Mouse (Mus musculus): ENCODE results near the gene Crkl. TPM values are rescaled to one million over a fixed set of nuclear protein-coding genes. Genes with fewer than 3 reads are reported as not detected.

The Crkl gene
- total RNA-seq (2018; cell fraction: chromatin; rRNA removed), result 10 to 100 TPM in 21 of 26 experiments, 1 to 10 TPM in 5; 4.2 to 54.1 (median 23.4) TPM
- 10 to 100 TPM; 19.0 to 50.0 (median 38.1) TPM for total RNA-seq (2018; cell fraction: cytosol; rRNA removed)
- 10 to 100 TPM; 12.1 to 83.5 (median 41.2) TPM for total RNA-seq (2018; cell fraction: nucleus; rRNA removed)
- polyA plus RNA-seq (2018), result 19.6 to 25.1 TPM (median 24.7 TPM) in 3 replicates

DNA sequence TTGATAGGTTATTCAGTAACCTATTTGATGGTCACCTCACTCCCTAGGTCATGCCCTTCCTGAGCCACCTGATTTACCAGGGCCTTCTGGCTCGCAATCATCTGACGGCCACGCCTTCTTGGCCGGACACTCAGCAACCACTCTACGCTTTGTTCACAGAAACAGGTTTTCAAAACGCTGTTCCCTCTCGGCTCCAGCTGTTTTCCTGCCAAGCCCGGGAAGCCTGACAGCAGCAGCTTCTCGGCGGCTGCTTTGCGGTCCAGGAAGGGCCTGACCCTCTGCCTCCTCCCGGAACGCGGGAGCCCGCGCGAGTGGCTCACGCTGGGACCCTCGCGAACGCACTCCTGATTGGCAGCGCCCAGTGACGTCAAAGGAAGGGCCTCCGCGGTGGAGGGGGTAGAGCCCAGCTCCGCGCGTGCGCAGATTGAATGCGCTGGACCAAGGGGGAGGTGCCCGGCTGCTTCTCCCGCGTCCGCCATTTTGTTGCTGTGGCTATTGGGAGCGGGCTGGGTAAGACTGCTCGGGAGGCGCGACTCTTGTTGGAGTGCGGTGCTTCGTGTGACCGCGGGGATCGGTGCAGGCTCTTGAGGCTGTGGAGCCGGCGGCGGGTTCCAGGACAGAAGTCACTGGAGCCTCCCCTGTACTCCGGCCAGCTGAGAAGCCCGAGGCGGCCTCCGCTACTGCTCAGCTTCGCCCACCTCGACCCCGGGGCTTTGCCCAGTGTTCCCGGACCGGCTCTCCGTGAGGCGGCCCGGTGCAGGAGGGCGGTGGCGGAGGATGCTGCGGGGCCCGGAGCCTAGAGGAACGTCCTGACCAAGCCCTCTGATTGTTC lies at the start of gene Crkl:
Gene Crkl (plus strand): TSS at position 447 of the 832 bp plus-strand sequence.
- peak within 1 kb of the TSS; percentile 97 for H3K4me3 ChIP-seq (ENCODE audit: inconsistent target)
- H3K27ac ChIP-seq, result peak within 1 kb of the TSS; percentile 57
- H3K36me3 ChIP-seq (ENCODE audit: inconsistent target), result no peaks in the 10 kb centered on the region
- H3K79me2 ChIP-seq (ENCODE audit: inconsistent target), result peaks cover 49% of the 10 kb centered on the region
- under 1% methylated on average over 63 of the region's 63 CpGs for WGBS (ENCODE audit: missing documents)

DNA sequence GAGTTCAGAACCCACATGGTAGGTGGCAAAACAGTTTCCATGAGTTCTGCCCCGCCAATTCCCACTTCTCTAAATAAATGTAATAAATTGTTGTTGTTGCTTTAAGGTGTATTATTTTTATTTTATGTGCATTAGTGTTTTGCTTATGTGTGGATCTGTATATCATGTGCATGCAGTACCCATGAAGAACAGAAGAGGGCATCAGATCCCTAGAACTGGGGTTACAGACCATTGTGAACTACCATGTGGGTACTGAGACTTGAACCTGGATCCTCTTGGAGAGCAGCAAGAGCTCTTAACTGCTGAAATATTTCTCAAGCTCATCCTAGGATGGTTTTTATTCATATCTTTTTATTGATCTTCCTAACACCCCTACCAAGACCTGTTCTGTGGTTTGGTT lies 48.9 kb upstream of the Crkl start:
- Histone ChIP-seq H3K27ac (no peak overlapping the region), H3K79me2 (ENCODE audit: inconsistent target) (peaks cover 95% of the 10 kb centered on the region), H3K4me3 (ENCODE audit: inconsistent target) (no peak overlapping the region), H3K36me3 (ENCODE audit: inconsistent target) (no peaks in the 10 kb centered on the region)
- 70% methylated on average over 1 of the region's 1 CpGs for WGBS (ENCODE audit: missing documents)

DNA sequence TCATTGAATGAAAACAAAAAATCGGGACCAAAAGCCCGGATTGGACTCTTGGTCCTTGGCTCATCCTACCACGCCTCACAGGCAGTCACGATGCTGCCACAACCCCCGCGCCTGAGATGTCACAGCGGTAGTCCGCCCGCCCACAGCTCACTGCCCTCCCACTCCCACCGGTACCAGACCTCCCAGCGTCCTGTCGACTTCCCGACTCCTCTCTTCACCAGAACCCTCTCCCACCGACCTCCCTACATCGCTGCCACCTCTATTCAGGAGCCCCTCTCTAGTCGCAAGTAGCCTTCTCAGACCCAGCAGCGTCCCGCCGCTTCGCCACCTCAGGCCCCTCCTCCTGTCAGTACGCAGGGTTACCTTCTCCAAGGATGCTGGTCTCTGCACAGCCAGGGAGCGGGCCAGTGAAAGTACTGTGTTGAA lies 46.5 kb upstream of the Crkl start:
- Histone ChIP-seq H3K4me3 (ENCODE audit: inconsistent target) (peak overlapping the region; percentile 89), H3K27ac (peak overlapping the region; percentile 67), H3K79me2 (ENCODE audit: inconsistent target) (peaks cover 95% of the 10 kb centered on the region), H3K36me3 (ENCODE audit: inconsistent target) (no peaks in the 10 kb centered on the region)
- under 1% methylated on average over 18 of the region's 22 CpGs for WGBS (ENCODE audit: missing documents)

DNA sequence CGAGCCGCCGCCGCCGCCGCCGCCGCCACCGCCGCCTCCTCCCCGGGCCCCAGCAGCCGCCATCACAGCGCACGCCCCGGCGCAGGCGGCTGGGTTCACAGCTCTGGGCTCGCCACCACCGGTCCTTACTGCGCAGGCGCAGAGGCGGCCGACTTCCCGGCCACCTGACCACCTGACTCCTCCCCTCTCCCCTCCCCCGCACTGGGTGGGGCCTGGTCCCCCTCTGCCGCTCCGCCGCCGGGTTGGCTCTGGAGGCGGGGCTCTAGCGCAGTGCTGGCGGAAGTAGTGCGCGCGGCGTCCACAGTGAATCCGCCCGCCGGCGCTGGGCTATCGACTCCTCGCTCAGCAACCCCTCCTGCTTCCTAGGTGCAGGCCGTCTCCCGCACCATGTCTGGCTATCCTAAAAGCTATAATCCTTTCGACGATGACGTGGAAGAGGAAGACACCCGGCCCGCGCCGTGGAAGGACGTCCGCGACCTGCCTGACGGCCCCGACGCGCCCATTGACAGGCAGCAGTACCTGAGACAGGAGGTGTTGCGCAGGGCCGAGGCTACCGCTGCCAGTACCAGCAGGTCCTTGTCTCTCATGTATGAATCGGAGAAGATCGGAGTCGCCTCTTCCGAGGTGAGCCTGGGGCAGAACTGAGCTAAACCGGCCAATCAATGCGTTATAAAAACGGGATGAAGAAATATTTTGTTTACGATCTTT lies 45.9 kb upstream of the Crkl start, which contains the start of the genes Snap29 and Pi4ka:
Gene Snap29 (plus strand): TSS at position 251 of the 708 bp plus-strand sequence.
Gene Pi4ka (minus strand): TSS at position 579 of the 708 bp plus-strand sequence.
- Histone ChIP-seq H3K27ac (peak within 1 kb of the TSS; percentile 67), H3K79me2 (ENCODE audit: inconsistent target) (peaks cover 95% of the 10 kb centered on the region), H3K4me3 (ENCODE audit: inconsistent target) (peak within 1 kb of the TSS; percentile 89), H3K36me3 (ENCODE audit: inconsistent target) (no peaks in the 10 kb centered on the region)
- WGBS (ENCODE audit: missing documents), result 2% methylated on average over 56 of the region's 69 CpGs

DNA sequence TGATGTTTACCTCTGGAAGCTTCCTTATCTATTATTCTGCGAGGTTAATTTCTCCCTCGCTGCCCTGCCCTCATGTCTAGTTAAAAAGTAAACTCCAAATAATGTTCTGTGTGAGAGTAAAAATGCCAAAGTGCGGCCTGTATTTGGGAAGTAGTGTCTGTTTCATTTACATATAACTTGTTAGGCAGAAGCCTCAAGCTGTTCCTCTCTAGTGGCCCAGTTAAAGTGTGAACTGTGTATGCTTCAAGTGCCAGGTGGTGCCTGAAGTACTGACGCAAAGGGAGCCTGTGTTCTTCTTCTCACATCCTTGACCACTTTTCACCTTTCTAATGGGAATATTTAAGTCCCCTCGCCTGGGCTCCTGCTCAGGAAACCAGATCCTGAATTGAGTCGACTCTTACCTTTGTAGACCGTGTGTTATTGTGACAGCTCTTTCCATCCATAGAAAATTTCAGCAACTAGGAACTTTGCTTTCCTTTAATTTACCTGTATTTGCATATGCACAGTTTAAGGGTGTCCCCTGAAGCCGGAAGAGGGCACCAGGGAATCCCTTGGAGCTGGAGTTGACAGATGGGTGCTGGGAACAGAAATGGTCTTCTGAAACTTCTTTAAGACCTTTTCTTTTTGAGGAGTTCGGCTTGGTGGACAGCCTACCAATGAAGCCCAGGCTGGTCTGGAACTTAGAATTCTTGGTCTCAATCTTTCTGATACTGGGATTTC lies 45.1 kb upstream of the Crkl start:
- peak overlapping the region; percentile 80 for H3K4me3 ChIP-seq (ENCODE audit: inconsistent target)
- 32% methylated on average over 9 of the region's 9 CpGs for WGBS (ENCODE audit: missing documents)
- H3K27ac ChIP-seq, result peak overlapping the region; percentile 55

DNA sequence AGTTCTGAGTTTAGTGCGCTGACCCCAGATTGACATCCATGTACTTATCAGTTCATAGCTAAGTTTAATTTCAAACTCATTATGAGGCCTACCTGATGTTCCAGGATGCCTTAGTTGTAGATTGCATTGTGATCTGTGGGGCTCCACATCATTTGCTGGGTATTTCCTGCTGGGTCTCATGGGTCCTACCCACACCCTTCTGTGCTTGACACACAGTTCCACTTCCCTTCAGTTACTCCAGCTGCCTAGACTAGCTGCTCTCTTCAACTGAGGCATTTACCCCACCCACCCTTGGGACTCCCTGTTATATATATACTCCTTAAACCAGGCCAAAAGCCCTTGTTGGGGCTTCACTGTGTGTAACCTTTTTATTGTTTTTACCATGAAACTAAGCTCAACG lies 42.7 kb upstream of the Crkl start:
- peaks cover 93% of the 10 kb centered on the region for H3K79me2 ChIP-seq (ENCODE audit: inconsistent target)
- peak overlapping the region; percentile 91 for H3K27ac ChIP-seq
- H3K36me3 ChIP-seq (ENCODE audit: inconsistent target), result no peaks in the 10 kb centered on the region
- 96% methylated on average over 2 of the region's 2 CpGs for WGBS (ENCODE audit: missing documents)
- H3K4me3 ChIP-seq (ENCODE audit: inconsistent target), result no peak overlapping the region

More for the DNA sequence above, 45.1 kb upstream of the Crkl start:
- Histone ChIP-seq H3K79me2 (ENCODE audit: inconsistent target) (peaks cover 95% of the 10 kb centered on the region), H3K36me3 (ENCODE audit: inconsistent target) (no peaks in the 10 kb centered on the region)

DNA sequence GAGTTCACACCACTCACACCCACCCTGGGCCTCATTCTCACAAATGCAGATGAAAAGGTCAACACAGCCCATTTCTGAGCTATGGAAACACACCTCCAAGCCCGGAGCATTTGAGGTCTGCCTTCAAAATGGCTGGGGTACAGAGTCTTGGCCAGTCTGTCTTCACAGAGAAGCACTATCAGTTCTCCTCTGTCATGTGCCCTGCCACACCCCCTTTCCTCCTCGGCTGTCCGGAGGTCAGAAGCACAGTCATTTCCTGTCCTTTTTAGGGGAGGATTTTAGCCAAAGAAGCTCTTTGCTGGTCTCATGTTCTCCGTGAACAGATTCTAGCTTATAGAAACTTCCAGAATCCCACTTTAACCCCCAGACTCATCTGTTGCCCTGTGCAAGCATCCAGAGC lies 41.6 kb upstream of the Crkl start:
- WGBS (ENCODE audit: missing documents), result 38% methylated on average over 4 of the region's 4 CpGs
- H3K27ac ChIP-seq, result peak overlapping the region; percentile 91
- peaks cover 93% of the 10 kb centered on the region for H3K79me2 ChIP-seq (ENCODE audit: inconsistent target)
- H3K36me3 ChIP-seq (ENCODE audit: inconsistent target), result no peaks in the 10 kb centered on the region; the same call in 1 of the 2 replicates
- H3K4me3 ChIP-seq (ENCODE audit: inconsistent target), result peak overlapping the region; percentile 3; the same call in 1 of the 2 replicates

DNA sequence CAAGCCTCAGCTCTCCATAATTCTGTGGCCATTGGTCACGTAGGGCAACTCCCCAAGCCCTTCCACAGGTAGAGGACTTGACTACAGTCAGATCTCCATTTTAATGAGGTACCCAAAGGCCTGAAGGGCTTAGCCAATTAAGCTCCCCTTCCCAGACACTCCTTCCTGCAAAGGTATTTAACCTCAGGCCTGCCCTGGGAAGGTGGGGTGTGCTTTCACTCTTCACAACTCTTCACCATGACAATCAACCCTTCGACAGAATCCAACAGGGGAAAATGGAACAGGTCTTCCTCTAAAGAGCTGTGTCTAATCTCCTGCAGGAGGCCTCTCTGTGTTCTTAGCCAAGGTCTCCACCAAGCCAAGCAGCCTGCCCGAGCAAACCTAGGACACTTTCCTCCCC lies 28.8 kb upstream of the Crkl start:
- H3K4me3 ChIP-seq (ENCODE audit: inconsistent target), result no peak overlapping the region
- H3K27ac ChIP-seq, result no peak overlapping the region
- WGBS (ENCODE audit: missing documents), result 98% methylated on average over 3 of the region's 3 CpGs
- H3K36me3 ChIP-seq (ENCODE audit: inconsistent target), result peaks cover 82% of the 10 kb centered on the region
- H3K79me2 ChIP-seq (ENCODE audit: inconsistent target), result peaks cover 3% of the 10 kb centered on the region; the same call in 1 of the 2 replicates

DNA sequence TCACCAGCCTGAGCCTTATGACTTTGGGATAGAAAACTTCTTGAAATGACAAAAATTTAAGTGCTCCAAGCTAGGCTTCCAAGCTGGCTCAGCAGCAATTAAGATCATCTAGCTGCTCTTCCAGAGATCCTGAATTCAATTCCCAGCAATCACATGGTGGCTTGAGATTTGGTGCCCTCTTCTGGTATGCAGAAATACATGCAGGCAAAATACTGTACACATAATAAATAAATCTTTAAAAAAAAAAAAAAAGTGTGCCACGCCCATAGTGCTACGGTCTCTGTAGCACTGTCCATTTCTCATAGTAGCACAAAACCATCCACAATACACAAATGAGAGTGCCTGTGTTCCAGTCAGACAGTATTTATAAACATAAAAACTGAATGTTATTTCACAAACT lies 19.2 kb upstream of the Crkl start:
- Histone ChIP-seq H3K36me3 (ENCODE audit: inconsistent target) (peaks cover 23% of the 10 kb centered on the region), H3K27ac (no peak overlapping the region), H3K4me3 (ENCODE audit: inconsistent target) (no peak overlapping the region), H3K79me2 (ENCODE audit: inconsistent target) (no peaks in the 10 kb centered on the region)
- 67% methylated on average over 2 of the region's 2 CpGs for WGBS (ENCODE audit: missing documents)

DNA sequence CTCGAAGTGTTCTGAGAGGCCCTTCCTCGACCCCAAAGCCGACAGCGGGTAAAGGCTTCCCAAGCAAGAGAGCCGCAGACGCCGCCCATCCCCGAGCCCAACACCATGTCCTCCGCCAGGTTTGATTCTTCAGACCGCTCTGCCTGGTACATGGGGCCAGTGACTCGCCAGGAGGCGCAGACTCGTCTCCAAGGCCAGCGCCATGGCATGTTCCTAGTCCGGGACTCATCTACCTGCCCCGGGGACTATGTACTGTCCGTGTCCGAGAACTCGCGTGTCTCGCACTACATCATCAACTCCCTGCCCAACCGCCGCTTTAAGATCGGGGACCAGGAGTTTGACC lies 557 bp downstream of the Crkl start:
- peaks cover under 1% of the 10 kb centered on the region; the same call in 1 of the 2 replicates for H3K36me3 ChIP-seq (ENCODE audit: inconsistent target)
- peak overlapping the region; percentile 97 for H3K4me3 ChIP-seq (ENCODE audit: inconsistent target)
- peaks cover 55% of the 10 kb centered on the region for H3K79me2 ChIP-seq (ENCODE audit: inconsistent target)
- peak overlapping the region; percentile 51 for H3K27ac ChIP-seq
- 1% methylated on average over 24 of the region's 24 CpGs for WGBS (ENCODE audit: missing documents)

DNA sequence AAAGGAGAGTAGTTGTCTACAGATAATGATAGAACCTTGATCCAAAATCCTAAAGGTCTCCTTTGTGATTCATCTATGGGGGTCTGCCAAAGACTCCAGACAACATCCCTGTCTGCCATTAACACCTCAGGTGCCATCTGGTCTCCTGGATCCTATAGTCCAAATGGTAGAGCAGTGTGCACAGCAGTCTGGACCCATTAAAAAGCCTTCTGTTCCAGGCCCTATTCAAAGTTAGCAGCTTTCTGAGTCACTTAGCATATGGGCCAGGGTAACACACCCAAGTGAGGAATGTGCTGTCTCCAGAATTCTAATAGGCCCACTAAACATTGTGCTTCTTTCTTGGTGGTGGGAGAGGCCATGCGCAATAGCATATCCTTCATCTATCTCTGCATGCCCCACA lies 5.1 kb downstream of the Crkl start:
- Histone ChIP-seq H3K27ac (no peak overlapping the region), H3K36me3 (ENCODE audit: inconsistent target) (peaks cover 5% of the 10 kb centered on the region; the same call in 1 of the 2 replicates), H3K79me2 (ENCODE audit: inconsistent target) (peaks cover 100% of the 10 kb centered on the region), H3K4me3 (ENCODE audit: inconsistent target) (no peak overlapping the region)
- 100% methylated on average over 1 of the region's 1 CpGs for WGBS (ENCODE audit: missing documents)

DNA sequence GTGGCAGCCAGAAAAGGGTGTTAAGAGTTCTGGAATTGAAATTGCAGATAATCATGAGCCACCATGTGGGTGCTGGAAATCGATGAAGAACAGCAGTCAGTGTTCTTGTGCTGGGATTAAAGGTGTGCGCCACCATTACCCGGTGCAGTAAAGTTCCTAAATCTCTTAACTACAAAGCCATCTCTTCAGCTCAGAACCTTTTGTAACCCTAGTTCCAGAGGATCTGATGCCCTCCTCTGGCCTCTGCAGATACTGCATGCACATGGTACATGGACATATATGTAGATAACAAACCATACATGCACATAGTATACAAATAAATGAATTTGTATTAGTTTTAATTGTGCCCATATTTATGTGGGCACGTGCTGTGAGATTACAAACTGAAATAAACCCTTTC lies 8.5 kb downstream of the Crkl start:
- H3K4me3 ChIP-seq (ENCODE audit: inconsistent target), result no peak overlapping the region
- WGBS (ENCODE audit: missing documents), result 84% methylated on average over 4 of the region's 4 CpGs
- H3K27ac ChIP-seq, result no peak overlapping the region
- peaks cover 100% of the 10 kb centered on the region for H3K79me2 ChIP-seq (ENCODE audit: inconsistent target)
- peaks cover 5% of the 10 kb centered on the region; the same call in 1 of the 2 replicates for H3K36me3 ChIP-seq (ENCODE audit: inconsistent target)

DNA sequence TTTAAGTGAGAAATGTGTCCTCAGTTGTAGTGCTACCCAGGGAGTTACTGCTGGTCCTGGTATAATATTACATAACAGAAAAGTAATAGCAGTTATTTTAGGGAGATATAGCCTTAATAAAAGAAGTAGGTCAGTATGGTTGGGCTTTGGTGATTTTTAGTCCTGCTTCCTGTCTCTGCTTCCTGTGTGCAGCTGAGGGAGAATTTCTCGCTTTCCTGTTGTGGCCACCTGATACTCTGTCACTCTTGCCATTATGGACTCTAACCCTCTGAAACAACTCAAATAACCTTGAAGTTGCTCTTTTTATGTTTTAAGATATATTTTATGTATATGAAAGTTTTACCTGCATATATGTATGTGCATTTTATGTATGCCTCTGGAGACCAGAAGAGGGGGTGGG lies 9.8 kb downstream of the Crkl start:
- no peak overlapping the region; the same call in 1 of the 2 replicates for H3K27ac ChIP-seq
- H3K36me3 ChIP-seq (ENCODE audit: inconsistent target), result peaks cover 5% of the 10 kb centered on the region; the same call in 1 of the 2 replicates
- 13% methylated on average over 1 of the region's 1 CpGs for WGBS (ENCODE audit: missing documents)
- H3K4me3 ChIP-seq (ENCODE audit: inconsistent target), result no peak overlapping the region
- H3K79me2 ChIP-seq (ENCODE audit: inconsistent target), result peaks cover 100% of the 10 kb centered on the region

DNA sequence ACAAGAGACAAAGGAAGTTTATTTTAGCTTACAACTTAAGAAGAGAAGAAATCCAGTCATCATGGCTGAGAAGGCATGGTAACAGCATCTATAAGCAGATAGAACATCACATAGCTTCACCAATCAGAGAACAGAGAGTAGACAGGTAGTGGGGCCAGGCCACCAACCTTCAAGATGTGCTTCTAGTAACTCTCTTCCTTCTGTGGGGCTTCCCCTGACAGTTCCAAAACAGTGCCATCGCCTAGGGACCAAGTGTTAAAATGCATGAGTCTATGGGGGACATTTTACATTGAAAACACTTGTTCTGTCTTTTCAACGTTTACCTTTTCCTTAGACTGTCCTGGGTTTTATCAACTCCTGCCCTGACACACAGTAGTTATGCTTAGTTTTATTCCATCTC lies 11.4 kb downstream of the Crkl start:
- H3K79me2 ChIP-seq (ENCODE audit: inconsistent target), result peaks cover 100% of the 10 kb centered on the region
- no peaks in the 10 kb centered on the region for H3K36me3 ChIP-seq (ENCODE audit: inconsistent target)
- no peak overlapping the region for H3K4me3 ChIP-seq (ENCODE audit: inconsistent target)
- H3K27ac ChIP-seq, result no peak overlapping the region
- 93% methylated on average over 2 of the region's 2 CpGs for WGBS (ENCODE audit: missing documents)

Measured in macrophage (primary cell).